Mouse (Mus musculus): ENCODE results near the gene Msmp.

DNA sequence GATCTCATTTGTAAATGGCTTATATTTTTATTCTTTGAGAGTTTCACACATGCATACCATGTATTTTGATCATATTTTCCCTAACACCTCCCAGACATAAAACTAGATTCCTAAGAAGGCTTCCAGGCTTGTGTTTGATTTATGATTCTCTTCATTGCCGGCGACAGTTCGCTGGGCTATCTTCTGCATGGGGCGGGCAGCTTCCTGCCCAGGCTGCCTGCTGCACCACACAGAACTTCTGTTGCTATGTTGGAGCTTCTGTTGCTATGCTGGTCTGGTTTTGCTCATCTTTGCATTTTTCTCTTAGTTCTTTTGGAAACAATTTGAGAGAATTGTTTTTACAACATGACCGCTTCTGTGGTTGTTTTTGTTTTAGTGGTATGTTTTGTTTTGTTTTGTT lies 7.2 kb upstream of the Msmp start:
- no peak for TF ChIP-seq FLI1 (IDR thresholded peaks at IDR 0.05; ENCODE audit: low read length)
- no peak for TF ChIP-seq GATA1 (IDR thresholded peaks at IDR 0.05; ENCODE audit: borderline replicate concordance, low read length)

Measured in megakaryocyte, embryonic 14.5 days (primary cell).